Mouse (Mus musculus): ENCODE measurements around the gene Setd3. TPM values are rescaled to one million over a fixed set of nuclear protein-coding genes. Genes with fewer than 3 reads are reported as not detected.

Gene Setd3
- total and polyA plus RNA-seq, 3 experiments = 40.1 to 59.9 TPM; not detected in 1

DNA sequence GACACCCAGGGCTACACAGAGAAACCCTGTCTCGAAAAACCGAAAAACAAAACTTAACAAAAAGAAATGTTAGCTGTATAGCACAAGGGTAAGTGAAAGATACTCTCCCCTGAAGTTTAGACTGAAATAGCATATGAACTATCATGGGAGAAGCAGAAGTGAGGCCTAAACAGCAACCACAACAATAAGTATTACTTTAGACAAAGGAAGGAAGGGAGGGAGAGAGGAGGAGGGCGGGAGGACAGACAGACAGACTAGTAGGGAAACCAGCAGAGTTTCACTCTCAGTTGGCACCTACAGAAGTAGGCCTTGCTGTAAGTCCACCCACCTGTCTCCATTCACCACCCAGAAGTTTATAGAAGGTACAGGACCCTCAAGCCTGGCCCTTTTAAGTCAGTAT lies 8.6 kb downstream of the Setd3 start:
- H3K9ac ChIP-seq (ENCODE audit: control insufficient read depth, low read depth, low read length, poor library complexity, severe bottlenecking) = no peak overlapping the region
- TF ChIP-seq CHD1 (IDR thresholded peaks at IDR 0.05; ENCODE audit: low read depth, low read length) = no peak
- TF ChIP-seq SIN3A (IDR thresholded peaks at IDR 0.05; ENCODE audit: low read length) = no peak
- TF ChIP-seq TCF12 (IDR thresholded peaks at IDR 0.05; ENCODE audit: low read depth, low read length) = no peak
- TF ChIP-seq ETS1 (IDR thresholded peaks at IDR 0.05; ENCODE audit: low read depth, low read length) = no peak
- TF ChIP-seq HCFC1 (IDR thresholded peaks at IDR 0.05; ENCODE audit: low read depth, low read length) = no peak
- no peak for TF ChIP-seq TAL1 (IDR thresholded peaks at IDR 0.05; ENCODE audit: low read length)
- TF ChIP-seq RAD21 (IDR thresholded peaks at IDR 0.05; ENCODE audit: low read depth, low read length) = no peak
- no peak for TF ChIP-seq BHLHE40 (IDR thresholded peaks at IDR 0.05; ENCODE audit: borderline replicate concordance, low read depth, low read length)
- TF ChIP-seq USF1 (IDR thresholded peaks at IDR 0.05; ENCODE audit: low read depth, low read length) = no peak
- TF ChIP-seq MEF2A (IDR thresholded peaks at IDR 0.05; ENCODE audit: extremely low read depth, insufficient replicate concordance, low read depth, low read length, poor library complexity, severe bottlenecking) = no peak
- no peak for TF ChIP-seq RCOR1 (IDR thresholded peaks at IDR 0.05; ENCODE audit: low read depth, low read length)
- TF ChIP-seq MAX (IDR thresholded peaks at IDR 0.05; ENCODE audit: low read length) = no peak
- no peak for TF ChIP-seq POLR2AphosphoS2 (IDR thresholded peaks at IDR 0.05; ENCODE audit: low read length)
- TF ChIP-seq ZMIZ1 (IDR thresholded peaks at IDR 0.05; ENCODE audit: low read depth, low read length) = no peak
- no peak for TF ChIP-seq MXI1 (IDR thresholded peaks at IDR 0.05; ENCODE audit: low read depth, low read length)
- TF ChIP-seq ZNF384 (IDR thresholded peaks at IDR 0.05; ENCODE audit: low read depth, low read length) = no peak
- no peak overlapping the region for H3K4me3 ChIP-seq (ENCODE audit: control insufficient read depth in 1 of 2, insufficient read depth in 1 of 2, low read depth in 2 of 2, low read length in 2 of 2)
- H3K27me3 ChIP-seq (ENCODE audit: control insufficient read depth in 1 of 2, insufficient read depth in 2 of 2, low read length in 2 of 2) = no peaks in the 10 kb centered on the region
- H3K9me3 ChIP-seq (replicated peaks; ENCODE audit: insufficient read depth, low read length) = no peaks in the 10 kb centered on the region
- peaks cover 1 to 6% of the 10 kb centered on the region in 2 experiments; a peak in 3 of 4 replicates for H3K36me3 ChIP-seq (ENCODE audit: control insufficient read depth in 1 of 2, insufficient read depth in 2 of 2, low read length in 2 of 2)
- peaks cover 3 to 8% of the 10 kb centered on the region in 2 experiments; a peak in 3 of 4 replicates for H3K4me1 ChIP-seq (ENCODE audit: control insufficient read depth in 1 of 2, insufficient read depth in 2 of 2, low read length in 2 of 2)
- no peak overlapping the region for H3K27ac ChIP-seq (ENCODE audit: control insufficient read depth, low read depth, low read length)
- peak; percentile 14 for DNase-seq (ENCODE audit: low read depth, low spot score)
- peaks cover 42% of the 10 kb centered on the region for H3K79me2 ChIP-seq (ENCODE audit: control insufficient read depth, insufficient read depth, low read length, poor library complexity)

DNA sequence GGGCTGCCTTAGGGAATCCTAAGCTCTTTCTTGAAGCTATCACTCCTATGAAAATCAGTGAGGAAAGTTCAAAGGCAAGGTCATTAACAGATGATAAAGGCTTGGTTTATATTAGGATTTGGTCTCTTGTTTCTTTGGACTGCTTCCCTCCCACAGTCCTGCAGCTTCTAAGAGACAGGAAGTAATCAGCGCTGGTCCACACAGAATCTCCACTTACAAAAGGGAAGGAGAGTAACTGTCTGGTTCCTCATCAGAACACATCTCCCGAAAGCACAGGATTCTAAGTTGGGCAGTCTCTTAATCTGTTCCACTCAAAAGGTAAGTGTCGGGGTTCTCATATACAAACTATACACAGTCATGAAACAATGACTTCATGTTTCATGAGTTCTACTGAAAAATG lies 10.2 kb downstream of the Setd3 start:
- Histone ChIP-seq H3K9ac (ENCODE audit: control insufficient read depth, low read depth, low read length, poor library complexity, severe bottlenecking) (no peak overlapping the region), H3K27me3 (ENCODE audit: control insufficient read depth in 1 of 2, insufficient read depth in 2 of 2, low read length in 2 of 2) (no peaks in the 10 kb centered on the region), H3K9me3 (replicated peaks; ENCODE audit: insufficient read depth, low read length) (no peaks in the 10 kb centered on the region), H3K36me3 (ENCODE audit: control insufficient read depth in 1 of 2, insufficient read depth in 2 of 2, low read length in 2 of 2) (peaks cover 0 to 6% of the 10 kb centered on the region in 2 experiments; a peak in 2 of 4 replicates), H3K4me1 (ENCODE audit: control insufficient read depth in 1 of 2, insufficient read depth in 2 of 2, low read length in 2 of 2) (peaks cover 3 to 8% of the 10 kb centered on the region in 2 experiments; a peak in 3 of 4 replicates), H3K4me3 (ENCODE audit: control insufficient read depth in 1 of 2, insufficient read depth in 1 of 2, low read depth in 2 of 2, low read length in 2 of 2) (no peak overlapping the region), H3K27ac (ENCODE audit: control insufficient read depth, low read depth, low read length) (no peak overlapping the region), H3K79me2 (ENCODE audit: control insufficient read depth, insufficient read depth, low read length, poor library complexity) (peaks cover 38% of the 10 kb centered on the region)
- DNase-seq (ENCODE audit: low read depth, low spot score) = no peak
- TF ChIP-seq NRF1 (IDR thresholded peaks at IDR 0.05; ENCODE audit: insufficient read depth, low read depth, low read length, poor library complexity, severe bottlenecking) = no peak
- no peak for TF ChIP-seq RAD21 (IDR thresholded peaks at IDR 0.05; ENCODE audit: low read depth, low read length)
- TF ChIP-seq NELFE (IDR thresholded peaks at IDR 0.05; ENCODE audit: low read depth, low read length) = no peak
- no peak for TF ChIP-seq ZNF384 (IDR thresholded peaks at IDR 0.05; ENCODE audit: low read depth, low read length)
- TF ChIP-seq CHD1 (IDR thresholded peaks at IDR 0.05; ENCODE audit: low read depth, low read length) = no peak
- no peak for TF ChIP-seq UBTF (IDR thresholded peaks at IDR 0.05; ENCODE audit: borderline replicate concordance, insufficient read depth, low read depth, low read length)
- no peak for TF ChIP-seq MAFK (IDR thresholded peaks at IDR 0.05; ENCODE audit: borderline replicate concordance, low read depth, low read length)
- no peak for TF ChIP-seq MAX (IDR thresholded peaks at IDR 0.05; ENCODE audit: low read length)
- TF ChIP-seq MYC (IDR thresholded peaks at IDR 0.05; ENCODE audit: low read depth, low read length) = no peak
- TF ChIP-seq USF2 (IDR thresholded peaks at IDR 0.05; ENCODE audit: borderline replicate concordance in 1 of 2, insufficient read depth in 1 of 2, low read depth in 1 of 2, low read length in 2 of 2) = no peak
- TF ChIP-seq MAZ (IDR thresholded peaks at IDR 0.05; ENCODE audit: low read depth, low read length) = no peak
- no peak for TF ChIP-seq E2F4 (IDR thresholded peaks at IDR 0.05; ENCODE audit: borderline replicate concordance, low read depth, low read length)
- no peak for TF ChIP-seq TAL1 (IDR thresholded peaks at IDR 0.05; ENCODE audit: low read length)
- no peak for TF ChIP-seq POLR2AphosphoS2 (IDR thresholded peaks at IDR 0.05; ENCODE audit: low read length)

Data from MEL (cell line).